Mouse (Mus musculus) CH12.LX (cell line): ENCODE data around the gene Cdk5rap3.

Source experiments
- CHD2 ChIP-seq: IDR thresholded peaks from 2 replicates; pipeline ENCODE4 v1.6.1; 2011; ENCODE audit warnings: low read length, improper control_type of control experiment
- CTCF ChIP-seq, 2 experiments: IDR thresholded peaks in 1 of 2; conservative IDR thresholded peaks in 1 of 2; 2 replicates each; pipeline ENCODE4 v1.5.1; 2011 to 2012; ENCODE audit warnings: low read depth in 2 of 2, low read length in 2 of 2, improper control_type of control experiment in 1 of 2, inconsistent platforms in 1 of 2, mild to moderate bottlenecking in 1 of 2, moderate library complexity in 1 of 2
- EP300 ChIP-seq: IDR thresholded peaks from 2 replicates; pipeline ENCODE4 v1.6.1; 2011; ENCODE audit warnings: low read length, improper control_type of control experiment
- NELFE ChIP-seq: IDR thresholded peaks from 2 replicates; pipeline ENCODE4 v1.6.1; 2011; ENCODE audit warnings: low read depth, low read length, improper control_type of control experiment
- PAX5 ChIP-seq: IDR thresholded peaks from 2 replicates; pipeline ENCODE4 v1.6.1; 2012; ENCODE audit warnings: low read length, inconsistent platforms, mixed read lengths
- POLR2A ChIP-seq: IDR thresholded peaks from 2 replicates; pipeline ENCODE4 v1.6.1; 2011; ENCODE audit warnings: low read depth, mild to moderate bottlenecking, improper control_type of control experiment, low read length
- TBP ChIP-seq: conservative IDR thresholded peaks from 2 replicates; pipeline ENCODE4 v1.6.1; 2011; ENCODE audit warnings: low read depth, low read length, improper control_type of control experiment
- USF1 ChIP-seq: IDR thresholded peaks from 2 replicates; pipeline ENCODE4 v1.6.1; 2014; ENCODE audit warnings: low read depth, mild to moderate bottlenecking, inconsistent platforms, low read length, improper control_type of control experiment
- USF2 ChIP-seq: conservative IDR thresholded peaks from 2 replicates; pipeline ENCODE4 v1.6.1; 2011; ENCODE audit warnings: low read depth, low read length, improper control_type of control experiment

GRCm38 (mm10) chr11:96952896-96953295 lies 36.6 kb upstream of the Cdk5rap3 start:
- TF ChIP-seq POLR2A (no peak), USF1 (no peak), CHD2 (no peak), EP300 (no peak), CTCF (conservative IDR thresholded peaks at IDR 0.05 in 1 of 2, IDR thresholded peaks at IDR 0.05 in 1 of 2; ENCODE audit: low read depth in 2 of 2, low read length in 2 of 2) (no peak), NELFE (no peak), USF2 (no peak), TBP (no peak), PAX5 (no peak)
